Mouse (Mus musculus): ENCODE data around the gene Camk2n1.

Camk2n1 gene

GRCm38 (mm10) chr4:138447827-138448602, 6.1 kb upstream of the Camk2n1 start:
- no peak for DNase-seq (ENCODE audit: low spot score in 2 of 2)

- no peak for DNase-seq (ENCODE audit: low spot score in 2 of 2)
Observed at GRCm38 (mm10) chr4:138448872-138449615, 5.1 kb upstream of the Camk2n1 start.

- DNase-seq (ENCODE audit: low spot score in 2 of 2): no peak
Observed at GRCm38 (mm10) chr4:138449636-138450314, 4.3 kb upstream of the Camk2n1 start.

- DNase-seq (ENCODE audit: low spot score in 2 of 2): no peak
Observed at GRCm38 (mm10) chr4:138452306-138453096, 1.6 kb upstream of the Camk2n1 start.

DNA sequence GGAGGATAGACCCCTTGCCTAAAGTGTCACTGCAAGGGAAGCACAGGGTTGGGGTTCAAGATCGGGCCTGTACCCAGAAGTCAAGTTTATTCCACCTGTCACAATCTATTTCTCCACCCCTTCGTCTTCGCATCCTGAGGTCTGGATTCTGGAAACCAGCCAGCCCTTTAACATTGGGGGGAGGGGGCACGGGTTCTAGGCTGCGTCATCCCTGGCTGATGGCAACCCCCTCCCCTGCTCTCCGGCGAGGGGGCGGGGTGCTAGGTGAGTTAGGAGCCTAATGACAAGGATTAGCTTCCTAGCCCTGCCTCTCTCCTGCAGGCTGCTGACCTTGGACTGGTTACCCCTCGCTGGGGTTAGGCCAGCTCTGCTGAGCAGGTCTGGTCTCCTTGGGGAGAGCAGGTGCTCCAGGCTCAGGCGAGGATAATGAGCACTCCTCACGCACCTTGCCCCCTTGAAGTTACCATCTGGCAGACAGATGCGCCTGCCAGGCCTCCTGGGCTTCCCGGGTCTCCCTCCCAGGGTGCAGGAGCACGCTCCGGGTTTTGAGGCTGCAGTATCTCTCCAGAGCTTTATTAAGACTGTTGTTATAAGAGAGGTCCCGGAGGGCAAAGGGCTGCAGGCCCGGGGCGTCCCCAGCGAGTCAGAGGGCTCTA, 889 bp upstream of the Camk2n1 start:
- DNase-seq (ENCODE audit: low spot score in 2 of 2): no peak

DNA sequence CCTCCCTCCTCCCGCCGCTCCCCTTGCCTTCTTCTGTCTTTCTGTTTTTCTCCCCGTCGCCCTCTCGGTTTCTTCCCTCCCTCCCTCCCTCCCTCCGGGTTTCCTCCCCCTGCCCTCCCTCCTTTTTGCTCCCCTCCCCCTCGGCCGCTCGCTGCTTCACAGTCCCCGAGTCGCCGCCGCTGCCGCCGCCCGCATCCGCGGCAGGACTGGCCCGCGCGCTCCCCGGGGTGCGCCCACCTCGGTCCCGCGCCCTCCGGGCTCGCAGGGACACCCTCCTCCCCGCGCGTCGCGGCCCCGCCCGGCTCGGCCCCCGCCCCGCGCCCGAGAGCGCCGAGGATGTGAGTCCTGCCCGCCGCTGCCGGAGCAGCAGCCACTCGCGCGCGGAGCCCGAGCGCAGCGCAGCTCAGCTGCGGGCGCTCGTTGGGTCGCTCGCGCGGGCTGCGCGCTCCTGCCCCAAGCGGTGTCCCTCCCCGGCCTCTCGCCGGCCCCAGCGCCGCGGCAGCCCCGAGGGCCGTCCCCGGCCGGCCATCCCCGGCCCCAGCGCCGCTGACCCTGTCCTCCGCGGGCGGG, 542 bp downstream of the Camk2n1 start:
- peak in 1 of 2 experiments; percentile 50 for DNase-seq (ENCODE audit: low spot score in 2 of 2)

GRCm38 (mm10) chr4:138455141-138455955, 1.2 kb downstream of the Camk2n1 start:
- peak in 1 of 2 experiments; percentile 53 for DNase-seq (ENCODE audit: low spot score in 2 of 2)

DNA sequence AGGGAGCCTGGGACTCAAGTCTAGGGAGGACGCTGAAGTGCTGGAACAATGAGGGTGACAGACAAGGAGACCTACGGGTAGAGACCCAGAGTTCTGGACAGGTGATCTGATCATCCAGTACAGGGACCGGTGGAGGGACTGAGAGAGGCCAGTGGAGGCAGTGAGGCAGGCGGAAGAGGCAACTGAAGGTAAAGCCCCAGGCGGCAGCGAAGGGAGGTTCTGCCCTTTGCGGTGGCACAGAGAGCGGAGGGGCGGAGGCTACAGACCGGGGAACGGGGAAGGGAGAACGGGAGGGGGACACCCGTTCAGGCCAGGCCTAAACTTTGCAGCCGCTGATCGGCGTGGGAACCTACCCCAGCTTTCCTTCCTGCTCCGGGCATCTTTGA, 1.8 kb downstream of the Camk2n1 start:
- DNase-seq (ENCODE audit: low spot score in 2 of 2): no peak

DNA sequence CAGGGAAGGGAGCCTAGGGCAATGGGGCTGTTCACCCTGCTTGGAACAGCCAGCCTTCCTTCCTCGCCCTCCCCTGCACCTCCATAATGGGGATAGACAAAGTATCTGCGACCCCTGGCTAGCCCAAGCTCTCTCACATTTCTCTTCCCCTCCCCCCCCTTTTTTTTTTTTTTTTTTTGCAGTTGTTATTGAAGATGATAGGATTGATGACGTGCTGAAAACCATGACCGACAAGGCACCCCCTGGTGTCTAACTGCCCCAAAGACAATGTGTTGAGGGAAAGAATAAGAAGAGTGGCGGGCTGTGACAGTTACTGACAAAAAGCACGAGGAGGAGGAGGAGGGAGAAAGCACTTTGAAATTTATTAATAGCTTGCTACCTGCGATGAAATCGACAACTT, 2.4 kb downstream of the Camk2n1 start:
- DNase-seq (ENCODE audit: low spot score in 2 of 2): no peak

DNA sequence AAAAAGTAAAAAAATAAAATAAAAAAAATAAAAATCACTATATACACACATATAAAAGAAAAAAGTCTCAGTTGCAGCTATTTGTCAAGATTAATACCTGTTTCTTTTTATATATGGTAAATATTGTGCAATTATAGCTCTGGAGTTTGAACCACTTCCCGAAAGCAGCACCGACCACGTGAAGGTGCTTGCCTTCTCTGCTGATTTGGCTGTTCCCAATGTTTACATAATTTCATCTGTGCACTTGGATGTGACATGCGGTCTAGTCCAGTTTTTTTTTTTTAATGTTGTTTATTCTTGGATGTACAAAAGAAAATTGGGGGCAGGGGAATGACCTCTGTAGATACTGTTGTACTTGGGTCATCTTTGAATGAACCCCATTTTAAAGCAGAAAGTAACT, 3.0 kb downstream of the Camk2n1 start:
- DNase-seq (ENCODE audit: low spot score in 2 of 2): no peak

DNA sequence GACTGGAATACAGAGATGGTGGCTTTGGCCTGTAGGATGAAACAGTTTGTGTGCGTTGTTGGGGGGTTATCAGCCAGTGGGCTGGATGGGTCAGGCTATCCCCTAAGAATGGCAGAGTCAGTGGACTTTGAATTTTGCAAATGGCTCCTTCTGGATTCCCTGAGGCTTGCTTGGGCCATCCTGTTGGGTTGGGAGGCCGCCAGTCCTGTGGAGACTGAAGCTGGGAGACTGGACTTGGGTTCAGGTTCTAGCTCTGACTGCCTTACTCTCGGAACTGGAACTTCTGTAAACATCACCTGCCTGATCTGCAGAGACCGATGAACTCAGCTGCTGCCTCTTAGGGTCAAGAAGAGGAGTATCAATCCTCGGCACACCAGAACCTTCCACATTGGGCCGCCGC, 4.1 kb downstream of the Camk2n1 start:
- DNase-seq (ENCODE audit: low spot score in 2 of 2): no peak

DNA sequence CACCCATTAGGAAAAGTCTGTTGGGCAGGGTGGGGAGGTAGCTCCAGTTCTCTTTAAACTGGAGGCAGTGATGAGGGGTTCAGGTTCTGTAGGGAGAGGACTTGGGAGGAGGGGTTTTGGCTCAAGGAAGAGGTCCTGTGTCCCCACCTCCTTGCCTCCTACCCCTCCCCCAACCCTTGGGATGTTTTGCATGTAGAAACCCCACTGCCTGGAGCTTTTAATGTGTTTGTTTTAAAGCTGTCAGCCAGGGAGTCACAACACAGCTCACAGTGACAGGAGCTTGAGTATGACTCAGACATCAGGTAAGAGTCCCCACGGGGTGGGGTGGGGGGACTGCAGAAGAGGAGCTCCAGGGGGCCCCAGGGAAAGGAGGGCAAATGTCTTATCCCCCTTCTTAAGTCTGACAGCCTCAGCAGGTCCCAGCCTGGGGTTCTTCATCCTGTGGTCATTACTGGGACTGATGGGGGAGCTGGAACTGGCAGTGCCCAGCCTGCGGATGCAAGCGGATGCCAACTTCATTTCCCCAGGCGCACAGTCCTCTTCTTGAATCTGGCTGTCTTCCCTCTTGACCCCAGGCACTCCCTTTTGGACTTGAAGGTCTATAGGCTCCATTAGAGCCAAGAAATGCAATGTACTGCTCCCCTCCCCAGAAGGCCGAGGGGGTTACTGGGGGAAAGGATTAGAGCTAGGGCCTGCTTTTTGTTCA, 4.8 kb downstream of the Camk2n1 start:
- DNase-seq (ENCODE audit: low spot score in 2 of 2): no peak

GRCm38 (mm10) chr4:138459775-138460174, 5.7 kb downstream of the Camk2n1 start:
- no peak for DNase-seq (ENCODE audit: low spot score in 2 of 2)

DNA sequence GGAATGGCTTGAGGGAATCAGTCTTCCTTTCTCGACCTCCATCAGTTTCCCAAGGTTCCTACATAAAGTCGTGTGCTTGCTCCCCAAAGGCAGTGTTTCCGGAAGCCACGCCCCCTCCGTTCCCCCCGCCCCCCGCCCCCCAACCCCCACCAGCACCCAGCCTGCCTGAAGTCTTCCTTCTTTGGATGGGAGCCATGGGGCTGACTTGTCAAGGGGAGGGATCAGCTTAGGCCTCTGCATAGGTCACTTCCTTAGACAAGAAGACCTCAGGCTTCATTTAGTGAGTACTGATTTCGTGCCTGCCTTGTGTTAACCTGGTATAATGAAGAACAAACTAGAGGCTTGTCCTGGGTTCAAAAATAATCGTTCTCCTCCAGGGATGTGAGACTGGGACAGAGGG, 6.8 kb downstream of the Camk2n1 start:
- no peak for DNase-seq (ENCODE audit: low spot score in 2 of 2)

GRCm38 (mm10) chr4:138461471-138461870, 7.4 kb downstream of the Camk2n1 start:
- no peak for DNase-seq (ENCODE audit: low spot score in 2 of 2)

- DNase-seq (ENCODE audit: low spot score in 2 of 2): no peak
Observed at GRCm38 (mm10) chr4:138462971-138463831, 9.1 kb downstream of the Camk2n1 start.

DNA sequence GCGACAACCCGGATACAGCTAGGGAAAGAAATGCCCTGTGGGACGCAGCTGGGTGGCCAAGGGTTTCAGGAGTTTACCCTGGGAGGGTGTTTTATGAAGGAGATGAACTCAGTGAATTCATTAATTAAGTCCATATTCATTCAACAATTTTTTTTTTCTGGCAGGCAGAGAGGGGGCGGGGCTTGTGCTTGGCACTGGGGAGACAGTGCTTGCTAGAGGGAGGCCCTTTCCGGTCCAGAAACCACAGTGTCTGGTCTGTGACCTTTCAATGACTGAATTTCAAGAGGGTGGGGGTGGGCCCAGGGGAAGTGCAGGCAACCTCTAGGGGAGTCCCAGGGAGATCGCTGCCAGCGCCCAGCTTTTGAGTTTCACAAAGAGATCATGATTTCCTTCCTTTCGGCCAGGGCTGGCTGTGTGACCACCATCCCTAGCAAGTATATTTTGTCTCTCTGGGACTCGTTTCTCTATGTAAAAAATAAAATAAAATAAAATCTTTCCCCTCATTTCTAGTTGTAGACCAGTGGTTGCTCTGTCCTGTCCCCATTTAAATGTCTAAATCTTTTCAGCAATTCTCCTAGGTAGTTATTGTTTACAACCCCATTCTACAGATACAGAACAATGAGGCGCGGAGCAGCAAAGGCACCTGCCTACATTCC, 9.8 kb downstream of the Camk2n1 start:
- peak; percentile 44 to 69 for DNase-seq (ENCODE audit: low spot score in 2 of 2)
